Mouse (Mus musculus): ENCODE data around the gene Tnfsf15.
A peak's percentile ranks its signal among the peaks of the same experiment; 100 is the strongest.

The Tnfsf15 gene

GRCm38 (mm10) chr4:63742101-63742500 is 2.8 kb downstream of the Tnfsf15 start:
- DNase-seq, result no peak

GRCm38 (mm10) chr4:63740761-63741160 is 4.2 kb downstream of the Tnfsf15 start:
- no peak for DNase-seq

- no peak for DNase-seq
These were observed 4.9 kb downstream of the Tnfsf15 start for GRCm38 (mm10) chr4:63740001-63740400.

- peak; percentile 16 for DNase-seq
These were observed 5.4 kb downstream of the Tnfsf15 start for GRCm38 (mm10) chr4:63739524-63739923.

- no peak for DNase-seq
These were observed 6.4 kb downstream of the Tnfsf15 start for GRCm38 (mm10) chr4:63738364-63738997.

DNA sequence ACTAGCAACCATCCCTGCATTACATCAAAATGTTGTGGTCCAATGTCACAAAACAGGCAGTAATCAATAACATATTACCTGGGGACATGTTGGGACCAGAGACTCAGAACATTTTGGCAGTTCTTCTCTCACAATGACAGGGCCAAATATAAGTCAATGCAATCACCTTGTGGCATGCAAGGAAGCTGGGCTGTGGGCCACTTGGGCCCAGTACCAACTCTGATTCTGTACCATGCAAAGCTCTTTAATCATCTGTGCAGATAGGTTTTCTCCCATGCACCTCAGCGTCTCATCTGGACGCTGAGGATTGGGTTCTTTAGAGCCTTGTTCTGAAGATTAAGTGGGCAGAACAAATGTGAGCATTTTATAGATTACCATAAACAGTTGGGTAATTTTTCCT is 13.6 kb downstream of the Tnfsf15 start:
- DNase-seq, result no peak

- DNase-seq, result no peak
These were observed 18.2 kb downstream of the Tnfsf15 start for GRCm38 (mm10) chr4:63726727-63727126.

GRCm38 (mm10) chr4:63725981-63726380 is 18.9 kb downstream of the Tnfsf15 start:
- no peak for DNase-seq

DNA sequence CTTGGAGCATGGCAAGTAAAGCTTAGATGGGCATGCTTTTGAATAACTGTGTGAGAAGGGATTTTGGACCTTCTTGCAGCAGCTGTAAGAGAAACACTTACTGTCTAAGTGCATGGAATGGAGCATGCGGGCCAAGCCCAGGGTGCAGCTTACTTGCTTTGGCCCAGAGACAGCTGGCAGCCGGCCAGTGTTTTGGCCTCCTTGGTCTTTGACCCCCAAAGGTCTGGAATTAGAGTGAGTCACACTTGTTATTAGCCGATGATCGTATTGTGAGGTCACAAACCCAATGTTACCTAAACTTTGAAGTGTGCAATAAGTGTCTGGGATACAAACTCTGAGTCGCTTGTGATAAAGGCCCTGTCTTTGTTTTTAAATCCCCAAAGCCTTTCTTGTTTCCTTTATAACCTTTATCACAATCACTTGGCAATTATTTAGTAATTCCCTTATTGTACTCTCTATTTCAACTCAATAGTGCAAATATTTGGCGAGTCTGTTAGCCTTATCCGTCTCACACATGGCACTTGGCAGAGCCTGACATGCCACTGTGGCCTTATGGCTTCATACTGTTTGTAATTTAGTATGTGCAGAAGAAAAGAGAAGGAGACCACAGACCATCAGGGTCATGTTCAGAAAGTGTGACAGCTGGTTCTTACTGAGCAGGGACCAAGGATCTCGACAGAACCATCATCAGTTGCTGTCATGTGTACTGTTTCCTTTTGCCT is 26.8 kb downstream of the Tnfsf15 start:
- no peak for DNase-seq

- no peak for DNase-seq
These were observed 33.0 kb downstream of the Tnfsf15 start for GRCm38 (mm10) chr4:63711886-63712285.

- DNase-seq, result no peak
These were observed 34.3 kb downstream of the Tnfsf15 start for GRCm38 (mm10) chr4:63710431-63711220.

DNA sequence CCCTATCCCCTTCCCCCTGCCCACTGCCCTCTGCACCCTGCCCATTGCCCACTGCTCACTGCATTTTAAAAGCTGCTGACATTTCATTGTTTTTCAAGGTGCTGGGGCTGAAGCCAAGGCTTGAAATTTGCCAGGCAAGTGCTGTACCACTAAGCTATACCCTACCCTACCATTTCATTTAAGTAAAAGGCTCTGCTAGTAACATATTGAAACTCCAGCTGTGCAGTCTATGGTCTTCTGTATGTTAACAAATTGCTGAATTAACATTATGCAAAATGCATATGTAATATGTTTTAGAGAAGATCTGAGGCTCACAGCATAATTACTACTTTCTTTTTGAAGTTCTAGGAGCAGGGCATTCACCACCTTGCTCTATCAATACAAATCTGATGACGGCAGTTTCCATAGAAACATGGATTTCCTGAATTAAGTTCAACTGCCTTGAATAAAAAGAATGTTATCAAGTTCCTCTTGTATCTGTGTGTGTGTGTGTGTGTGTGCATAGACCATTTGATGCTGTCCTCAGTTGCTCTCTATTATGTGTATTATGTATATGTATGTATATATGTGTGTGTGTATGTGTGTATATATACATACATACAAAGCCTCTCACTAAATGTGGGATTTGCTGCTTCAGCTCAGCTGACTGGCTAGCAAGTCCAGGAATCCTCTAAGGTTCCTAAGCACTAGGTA is 38.5 kb downstream of the Tnfsf15 start:
- DNase-seq, result no peak

- DNase-seq, result no peak
These were observed 40.7 kb downstream of the Tnfsf15 start for GRCm38 (mm10) chr4:63704232-63704631.

- DNase-seq, result no peak
These were observed 41.2 kb downstream of the Tnfsf15 start for GRCm38 (mm10) chr4:63703686-63704085.

GRCm38 (mm10) chr4:63702006-63702704 is 42.8 kb downstream of the Tnfsf15 start:
- DNase-seq, result no peak

DNA sequence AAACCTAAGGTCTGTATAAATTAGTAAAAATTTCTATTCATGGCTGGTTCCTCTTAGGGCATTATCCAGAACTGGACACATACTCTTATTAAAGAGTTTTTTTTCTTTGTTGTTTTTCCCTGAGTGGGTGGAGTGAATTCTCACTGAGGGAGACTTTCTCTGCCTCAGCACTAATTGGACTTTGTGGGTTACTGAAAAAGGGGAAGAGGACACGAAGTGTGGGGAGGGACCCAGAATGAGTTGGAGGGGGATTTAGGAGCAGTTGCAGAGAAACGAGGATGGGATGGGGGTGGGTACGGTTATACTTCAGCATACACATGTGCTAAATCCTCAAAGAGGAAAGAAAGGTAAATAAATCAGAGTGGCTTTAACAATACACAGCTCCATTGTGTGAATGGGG is 45.2 kb downstream of the Tnfsf15 start:
- no peak for DNase-seq

DNA sequence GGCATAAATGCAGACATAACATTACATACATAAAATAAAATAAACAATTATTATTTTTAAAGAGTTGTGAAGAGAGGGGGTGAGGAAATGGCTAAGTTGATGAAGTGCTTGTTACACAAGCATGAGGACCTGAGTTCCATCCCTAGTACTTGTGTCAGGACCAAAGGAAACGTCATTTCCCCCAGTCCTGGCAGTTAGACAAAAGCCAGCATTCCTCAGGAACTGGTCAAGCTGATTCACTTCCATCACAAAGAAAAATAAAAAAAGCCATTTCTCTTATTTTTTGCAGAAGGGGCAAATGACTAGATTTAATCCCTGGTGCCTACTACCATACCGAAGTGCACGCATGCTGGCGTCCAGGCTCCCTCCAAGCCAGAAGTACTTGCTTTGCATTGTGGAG is 48.0 kb downstream of the Tnfsf15 start:
- no peak for DNase-seq

DNA sequence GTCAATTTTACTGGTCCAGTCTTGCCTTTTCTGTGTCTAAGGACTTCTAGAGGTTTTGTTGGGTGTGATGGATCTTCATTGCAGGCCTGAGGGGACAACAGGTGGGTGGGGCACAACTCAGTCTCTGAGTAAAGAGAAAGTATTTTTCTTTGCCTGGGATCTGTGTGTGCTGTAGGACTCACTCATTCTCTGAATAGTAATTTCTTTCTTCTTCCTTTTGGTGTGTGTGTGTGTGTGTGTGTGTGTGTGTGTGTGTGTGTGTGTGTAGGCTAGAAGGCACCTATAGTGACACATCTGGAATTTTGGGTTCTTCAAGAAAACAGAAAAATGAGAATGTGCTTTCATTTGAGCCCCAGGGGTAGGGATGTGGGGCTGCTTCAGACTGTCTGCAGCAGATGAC is 52.6 kb downstream of the Tnfsf15 start:
- DNase-seq, result no peak

DNA sequence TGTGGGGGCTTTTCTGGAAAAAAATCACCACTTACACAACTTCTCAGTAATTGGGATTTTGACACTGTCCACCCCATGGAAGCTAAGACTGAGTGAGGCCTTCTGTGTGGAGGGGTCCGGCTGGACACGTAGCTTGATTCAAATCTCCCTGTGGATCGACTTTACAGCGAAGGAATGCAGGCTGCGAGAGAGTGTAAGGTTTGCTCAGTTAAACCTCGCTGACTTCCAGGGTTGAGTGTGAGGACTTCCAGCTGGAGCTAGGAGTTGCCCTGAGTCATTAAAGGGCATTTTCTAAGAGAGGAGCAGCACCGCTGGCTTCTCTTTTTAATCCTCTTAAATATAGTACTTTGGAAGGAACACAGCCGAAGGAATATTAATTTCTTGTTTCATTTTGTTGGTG is 57.5 kb downstream of the Tnfsf15 start:
- DNase-seq, result no peak

DNA sequence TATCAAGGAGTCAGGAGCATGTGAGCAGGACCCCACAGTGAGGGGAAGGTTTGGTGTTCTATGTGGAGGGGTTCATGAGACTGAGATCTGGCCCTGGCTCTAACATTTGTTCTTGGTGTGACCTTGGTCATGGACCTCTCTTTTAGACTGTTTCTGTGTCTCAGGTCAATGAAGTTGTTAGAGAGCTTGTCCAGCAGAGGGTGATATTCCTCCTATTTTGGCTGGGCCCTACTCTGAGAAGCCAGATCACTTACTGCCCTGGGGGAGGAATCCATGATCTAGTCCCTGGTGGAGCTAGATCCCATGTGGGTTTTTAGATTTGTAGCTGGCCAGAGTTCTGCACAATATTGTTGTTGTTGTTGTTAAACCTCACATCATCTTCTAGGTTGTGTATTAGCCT is 58.8 kb downstream of the Tnfsf15 start:
- DNase-seq, result no peak

- no peak for DNase-seq
These were observed 59.7 kb downstream of the Tnfsf15 start for GRCm38 (mm10) chr4:63685253-63685525.

DNA sequence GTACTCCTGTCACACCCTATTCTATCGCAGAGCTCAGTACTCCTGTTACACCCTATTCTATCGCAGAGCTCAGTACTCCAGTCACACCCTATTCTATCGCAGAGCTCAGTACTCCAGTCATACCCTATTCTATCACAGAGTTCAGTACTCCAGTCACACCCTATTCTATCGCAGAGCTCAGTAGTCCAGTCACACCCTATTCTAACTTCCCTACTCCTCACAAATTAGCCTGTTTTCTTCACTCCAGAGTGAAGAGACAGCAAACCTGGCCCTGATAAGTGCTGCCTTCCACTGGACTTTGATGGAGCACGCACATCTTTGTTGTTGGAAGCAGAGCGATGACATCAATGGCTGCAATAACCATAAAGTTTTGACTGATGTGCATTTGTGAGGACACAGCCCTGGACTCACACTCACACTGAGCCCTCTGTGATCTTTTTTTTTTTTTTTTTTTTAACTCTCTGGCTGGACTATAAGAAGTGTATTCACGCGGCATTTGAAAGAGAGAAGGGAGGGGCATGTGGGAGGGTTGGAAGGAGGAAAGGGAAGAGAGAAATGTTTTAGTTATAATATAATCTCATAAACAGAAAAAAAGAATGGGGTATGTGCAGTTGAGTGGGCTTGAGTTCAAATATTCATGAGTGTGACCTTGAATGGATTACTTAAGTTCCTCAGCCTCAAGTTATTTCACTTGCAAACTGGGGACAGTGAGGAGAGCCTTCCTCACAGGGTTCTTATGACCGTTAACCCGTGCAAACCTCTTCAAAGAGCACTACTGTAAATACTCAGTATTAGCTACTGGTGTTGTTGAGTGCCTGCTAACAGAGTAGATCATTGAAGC is 60.3 kb downstream of the Tnfsf15 start:
- no peak for DNase-seq
